Mouse (Mus musculus): ENCODE measurements around the gene Il3.

The Il3 gene

GRCm38 (mm10) chr11:54217384-54217783, 49.7 kb downstream of the Il3 start:
- DNase-seq (ENCODE audit: low spot score), result no peak

- no peak for DNase-seq (ENCODE audit: low spot score)
Measured at GRCm38 (mm10) chr11:54216091-54216490, 51.0 kb downstream of the Il3 start.

Measured in embryo, embryonic 10.5 days (tissue).